18 mouse cellular contexts compared by ENCODE assay signal in genomic region chr11:63090210-63090609, GRCm38 (mm10). TPM values are rescaled to one million over a fixed set of nuclear protein-coding genes. Genes with fewer than 3 reads are reported as not detected.
DNase-seq lines count a peak whose midpoint lies in the region; ATAC-seq and TF ChIP-seq lines count a peak whose summit lies in the region.
"Had no signal": no experiment of that assay in that cellular context is flagged by ENCODE, and none has a peak within 500 bp of the region (broad histone marks: within the 10 kb centered on the region; RNA-seq: fewer than 3 reads in every experiment).

No protein-coding gene starts in this region.

- 0 out of 2 replicates have a peak, but pooled peaks cover 3% of the 10 kb centered on the region for H3K4me1 ChIP-seq in embryonic facial prominence, embryonic 14.5 days (ENCODE audit: control insufficient read depth, insufficient read depth, low read length)
- 0 out of 2 replicates have a peak, but pooled peaks cover 3% of the 10 kb centered on the region for H3K4me1 ChIP-seq in embryonic facial prominence, embryonic 10.5 days
- H3K4me1 ChIP-seq in lung, embryonic 15.5 days = peaks cover 21% of the 10 kb centered on the region
- H3K4me1 ChIP-seq in lung, adult 2 months (ENCODE audit: control insufficient read depth, insufficient read depth, low read length) = peaks cover 8% of the 10 kb centered on the region
- peaks cover 16% of the 10 kb centered on the region for H3K4me1 ChIP-seq in limb, embryonic 13.5 days

- DNase-seq in embryonic facial prominence, embryonic 14.5 days (ENCODE audit: low spot score) = peak; percentile 44
- DNase-seq in embryonic facial prominence, embryonic 10.5 days (ENCODE audit: low spot score) = no peak
- no peak for DNase-seq in lung, adult 2 months
- peak; percentile 34 to 53 for DNase-seq in lung, postnatal 4 days
- no peak for DNase-seq in spleen, postnatal 10 days (ENCODE audit: low spot score in 2 of 2)
- DNase-seq: cerebellum, adult 8-10 months; kidney, adult 8-10 months; left cerebral cortex, postnatal 4 days; thymus, postnatal 14 days had no signal

- H3K4me2 ChIP-seq in embryonic facial prominence, embryonic 14.5 days (ENCODE audit: low read depth, low read length) = peak overlapping the region; percentile 14
- no peak overlapping the region for H3K4me2 ChIP-seq in lung, embryonic 15.5 days
- H3K4me2 ChIP-seq in limb, embryonic 13.5 days (replicated peaks) = no peak overlapping the region

- no peaks in the 10 kb centered on the region for H3K9me3 ChIP-seq in embryonic facial prominence, embryonic 14.5 days (ENCODE audit: control insufficient read depth, low read length)
- no peaks in the 10 kb centered on the region for H3K9me3 ChIP-seq in embryonic facial prominence, embryonic 10.5 days
- no peaks in the 10 kb centered on the region for H3K9me3 ChIP-seq in lung, embryonic 15.5 days
- H3K9me3 ChIP-seq in limb, embryonic 13.5 days = 0 out of 2 replicates have a peak, but pooled peaks cover under 1% of the 10 kb centered on the region

- WGBS in embryonic facial prominence, embryonic 14.5 days = 40% methylated on average over 4 of the region's 4 CpGs
- WGBS in embryonic facial prominence, embryonic 10.5 days = 54% methylated on average over 4 of the region's 4 CpGs
- 19% methylated on average over 4 of the region's 4 CpGs for WGBS in lung, embryonic 15.5 days
- 37% methylated on average over 4 of the region's 4 CpGs for WGBS in lung, adult 2 months
- WGBS in limb, embryonic 13.5 days = 38% methylated on average over 4 of the region's 4 CpGs

- no peak overlapping the region for H3K4me3 ChIP-seq in embryonic facial prominence, embryonic 14.5 days (ENCODE audit: low read depth, low read length)
- H3K4me3 ChIP-seq in embryonic facial prominence, embryonic 10.5 days = no peak overlapping the region
- H3K4me3 ChIP-seq in lung, embryonic 15.5 days = no peak overlapping the region
- H3K4me3 ChIP-seq in lung, adult 2 months (replicated peaks; ENCODE audit: extremely low read depth, low read depth, low read length) = no peak overlapping the region
- no peak overlapping the region for H3K4me3 ChIP-seq in limb, embryonic 13.5 days
- H3K4me3 ChIP-seq: erythroblast, embryonic 14.5 days had no signal

- no peak; the same call in 1 of the 2 replicates for ATAC-seq in embryonic facial prominence, embryonic 14.5 days (ENCODE audit: low read depth)
- no peak; the same call in 1 of the 2 replicates for ATAC-seq in lung, embryonic 15.5 days (ENCODE audit: borderline replicate concordance, extremely low read depth, low FRiP score, low TSS enrichment)
- no peak for ATAC-seq in limb, embryonic 13.5 days (ENCODE audit: low FRiP score, low read depth)
- no peak for ATAC-seq in CD4-positive, CD25-positive, alpha-beta regulatory T cell, adult 4 months
- ATAC-seq: activated CD4-positive, CD25-positive, alpha-beta regulatory T cell, adult 4 months; forebrain, embryonic 14.5 days had no signal

- no peak overlapping the region for H3K9ac ChIP-seq in embryonic facial prominence, embryonic 14.5 days (ENCODE audit: low read depth, low read length)
- H3K9ac ChIP-seq in lung, embryonic 15.5 days = no peak overlapping the region
- no peak overlapping the region for H3K9ac ChIP-seq in limb, embryonic 13.5 days

- H3K27me3 ChIP-seq in embryonic facial prominence, embryonic 14.5 days (replicated peaks; ENCODE audit: control insufficient read depth, insufficient read depth, low read length) = no peaks in the 10 kb centered on the region
- no peaks in the 10 kb centered on the region for H3K27me3 ChIP-seq in embryonic facial prominence, embryonic 10.5 days (replicated peaks; ENCODE audit: low read depth, poor library complexity, severe bottlenecking)
- H3K27me3 ChIP-seq in lung, embryonic 15.5 days = no peaks in the 10 kb centered on the region
- no peaks in the 10 kb centered on the region for H3K27me3 ChIP-seq in limb, embryonic 13.5 days

- H3K27ac ChIP-seq in embryonic facial prominence, embryonic 14.5 days (replicated peaks; ENCODE audit: low read depth, low read length) = no peak overlapping the region; the same call in 1 of the 2 replicates
- no peak overlapping the region for H3K27ac ChIP-seq in embryonic facial prominence, embryonic 10.5 days (replicated peaks)
- peak overlapping the region; percentile 31 for H3K27ac ChIP-seq in lung, embryonic 15.5 days
- H3K27ac ChIP-seq in limb, embryonic 13.5 days = peak overlapping the region; percentile 33; the same call in 1 of the 2 replicates

- TF ChIP-seq POLR2A in lung, adult 2 months (IDR thresholded peaks at IDR 0.05; ENCODE audit: borderline replicate concordance, extremely low read depth, low read depth, low read length) = no peak

- TF ChIP-seq CTCF in lung, adult 2 months (IDR thresholded peaks at IDR 0.05; ENCODE audit: insufficient read depth, low read length) = no peak

- H3K36me3 ChIP-seq in embryonic facial prominence, embryonic 14.5 days (ENCODE audit: control insufficient read depth, insufficient read depth, low read length) = no peaks in the 10 kb centered on the region
- no peaks in the 10 kb centered on the region for H3K36me3 ChIP-seq in embryonic facial prominence, embryonic 10.5 days (replicated peaks)
- H3K36me3 ChIP-seq in lung, embryonic 15.5 days = no peaks in the 10 kb centered on the region
- H3K36me3 ChIP-seq in limb, embryonic 13.5 days = no peaks in the 10 kb centered on the region

RNA-seq across cellular contexts. Expression of gene Tekt3, which starts 28.8 kb away (rescaled TPM):
- polyA plus RNA-seq in embryonic facial prominence, embryonic 14.5 days (2014; fragmentation: Nextera tagmentation; extraction: Ambion mirVana) = 0.10 TPM in 1 of 2 replicates, not detected in the other
- polyA plus RNA-seq in embryonic facial prominence, embryonic 10.5 days (2016; fragmentation: Nextera tagmentation; extraction: Ambion mirVana) = not detected in 2 replicates
- polyA plus RNA-seq in lung, embryonic 15.5 days (2015; fragmentation: Nextera tagmentation; extraction: Ambion mirVana) = 0.15 and 0.16 TPM in 2 replicates
- polyA plus RNA-seq in lung, adult 2 months (2012; rRNA removed) = 0.40 and 0.43 TPM in 2 replicates
- 0.34 and 0.37 TPM in 2 replicates for polyA plus RNA-seq in limb, embryonic 13.5 days (2015; fragmentation: Nextera tagmentation; extraction: Ambion mirVana)
- polyA plus RNA-seq in CD4-positive, CD25-positive, alpha-beta regulatory T cell, adult 4 months (2017; shearing (Covaris generic)) = not detected
- polyA plus RNA-seq: activated CD4-positive, CD25-positive, alpha-beta regulatory T cell, adult 4 months; cortical plate, adult 2 months; erythroblast, embryonic 14.5 days; forebrain, embryonic 14.5 days; heart, embryonic 14.5 days; liver, embryonic 16.5 days had no signal

RNA-seq across cellular contexts. Expression of gene Pmp22, which starts 38.6 kb away (rescaled TPM):
- polyA plus RNA-seq in embryonic facial prominence, embryonic 14.5 days (2014; fragmentation: Nextera tagmentation; extraction: Ambion mirVana) = 271 and 297 TPM in 2 replicates
- 30.0 and 33.5 TPM in 2 replicates for polyA plus RNA-seq in embryonic facial prominence, embryonic 10.5 days (2016; fragmentation: Nextera tagmentation; extraction: Ambion mirVana)
- polyA plus RNA-seq in lung, embryonic 15.5 days (2015; fragmentation: Nextera tagmentation; extraction: Ambion mirVana) = 238 and 261 TPM in 2 replicates
- polyA plus RNA-seq in lung, adult 2 months (2012; rRNA removed) = 384 and 556 TPM in 2 replicates
- polyA plus RNA-seq in limb, embryonic 13.5 days (2015; fragmentation: Nextera tagmentation; extraction: Ambion mirVana) = 164 and 191 TPM in 2 replicates
- not detected for polyA plus RNA-seq in CD4-positive, CD25-positive, alpha-beta regulatory T cell, adult 4 months (2017; shearing (Covaris generic))
- polyA plus RNA-seq: activated CD4-positive, CD25-positive, alpha-beta regulatory T cell, adult 4 months had no signal

Comparison
In these comparisons a context has a peak if more than half of its experiments do, and no peak if none do; other contexts are left out.
1. DNase-seq: peak in embryonic facial prominence, embryonic 14.5 days (single experiment) and lung, postnatal 4 days (2 of 2); none in embryonic facial prominence, embryonic 10.5 days (single experiment), lung, adult 2 months (single experiment) and spleen, postnatal 10 days (0 of 2).
2. H3K27ac ChIP-seq: peak in lung, embryonic 15.5 days (single experiment) and limb, embryonic 13.5 days (single experiment); none in embryonic facial prominence, embryonic 14.5 days (single experiment) and embryonic facial prominence, embryonic 10.5 days (single experiment).
3. RNA of gene Pmp22, which starts 38.6 kb away (polyA plus RNA-seq): 384 to 556 TPM in lung, adult 2 months, 271 to 297 TPM in embryonic facial prominence, embryonic 14.5 days, 238 to 261 TPM in lung, embryonic 15.5 days, 164 to 191 TPM in limb, embryonic 13.5 days and 30.0 to 33.5 TPM in embryonic facial prominence, embryonic 10.5 days; not detected in CD4-positive, CD25-positive, alpha-beta regulatory T cell, adult 4 months; every median in the first group is over 10 times any median in the second.